Mouse (Mus musculus): ENCODE results near the gene Kng2.
"Not testable (repeated sequence)": the region's sequence is repeated elsewhere in the genome, so short reads cannot be mapped to it uniquely, and the experiment has no call there.

Gene Kng2

DNA sequence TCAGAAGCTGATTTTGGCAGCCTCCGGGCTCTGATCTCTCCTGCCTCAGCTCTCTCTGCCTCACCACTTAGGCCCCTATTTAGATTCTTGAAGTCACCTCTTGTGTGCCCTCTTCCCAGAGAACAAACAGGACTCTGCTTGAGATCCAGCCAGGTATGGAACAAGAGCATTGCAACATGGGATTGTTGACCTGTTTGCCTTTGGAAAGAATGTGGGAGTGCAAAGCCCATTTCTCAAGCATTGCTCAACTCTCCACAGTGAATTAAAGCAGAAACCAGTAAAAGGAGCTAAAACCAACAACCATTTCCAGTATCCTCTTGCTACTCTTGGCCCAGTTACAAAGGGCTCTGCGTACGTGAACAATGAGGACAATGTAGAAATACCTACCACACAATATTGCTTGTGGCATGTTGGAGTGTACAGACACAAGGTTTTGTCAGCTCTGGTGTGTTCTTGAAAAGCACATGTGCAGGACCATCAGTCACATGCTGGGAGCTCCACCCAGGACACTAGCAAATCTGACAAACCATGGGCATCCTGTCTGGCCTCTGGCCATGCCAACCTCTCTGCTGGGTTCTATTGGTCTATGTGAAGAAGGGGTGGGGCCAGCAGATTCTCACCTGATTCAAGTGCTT is at the start of gene Kng2:
Kng2 (minus strand) TSS at position 517 of the 635 bp plus-strand sequence.
- DNase-seq (ENCODE audit: extremely low spot score), result not testable (repeated sequence)

DNA sequence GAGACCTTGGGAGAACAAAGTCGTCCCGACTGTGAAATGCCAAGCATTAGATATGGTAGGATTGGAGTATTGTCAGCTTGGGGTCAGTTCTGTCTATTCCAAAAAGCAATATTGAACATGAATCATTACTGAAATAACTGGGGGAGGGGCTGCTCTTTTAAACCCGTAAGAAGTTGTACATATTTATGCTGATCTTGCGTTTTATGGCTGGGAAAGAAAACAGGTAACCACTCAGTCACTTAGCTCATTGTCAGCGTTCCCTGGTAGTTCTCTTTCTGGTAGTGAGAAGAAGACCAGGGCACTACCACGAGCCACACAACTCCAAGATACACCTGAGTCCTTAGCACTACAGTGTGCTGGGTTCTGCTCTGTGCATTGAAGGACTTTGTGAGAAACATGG is 48.2 kb upstream of the Kng2 start:
- not testable (repeated sequence) for DNase-seq (ENCODE audit: extremely low spot score)

- DNase-seq (ENCODE audit: extremely low spot score), result not testable (repeated sequence)
Observed at GRCm38 (mm10) chr16:23060781-23061325, 31.6 kb upstream of the Kng2 start.

DNA sequence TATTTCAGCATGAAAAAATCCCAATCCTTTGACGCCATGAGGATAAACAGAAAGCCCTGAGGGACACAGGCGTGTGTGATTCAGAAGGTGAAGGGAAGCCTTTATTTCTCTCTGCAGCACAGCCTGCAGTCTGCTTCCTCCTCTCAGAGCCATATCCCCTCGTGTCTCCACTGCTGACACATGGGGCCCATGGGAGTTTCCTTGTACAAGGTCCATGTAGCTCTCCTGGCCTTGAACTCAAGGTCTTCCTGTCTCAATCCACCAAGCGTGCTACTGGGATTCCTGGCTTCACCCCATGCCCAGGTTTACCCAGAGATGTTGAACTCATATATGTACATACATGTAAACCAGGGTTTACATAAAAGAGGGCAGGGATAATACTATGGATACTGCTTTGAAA is 30.3 kb upstream of the Kng2 start:
- DNase-seq (ENCODE audit: extremely low spot score), result not testable (repeated sequence)

DNA sequence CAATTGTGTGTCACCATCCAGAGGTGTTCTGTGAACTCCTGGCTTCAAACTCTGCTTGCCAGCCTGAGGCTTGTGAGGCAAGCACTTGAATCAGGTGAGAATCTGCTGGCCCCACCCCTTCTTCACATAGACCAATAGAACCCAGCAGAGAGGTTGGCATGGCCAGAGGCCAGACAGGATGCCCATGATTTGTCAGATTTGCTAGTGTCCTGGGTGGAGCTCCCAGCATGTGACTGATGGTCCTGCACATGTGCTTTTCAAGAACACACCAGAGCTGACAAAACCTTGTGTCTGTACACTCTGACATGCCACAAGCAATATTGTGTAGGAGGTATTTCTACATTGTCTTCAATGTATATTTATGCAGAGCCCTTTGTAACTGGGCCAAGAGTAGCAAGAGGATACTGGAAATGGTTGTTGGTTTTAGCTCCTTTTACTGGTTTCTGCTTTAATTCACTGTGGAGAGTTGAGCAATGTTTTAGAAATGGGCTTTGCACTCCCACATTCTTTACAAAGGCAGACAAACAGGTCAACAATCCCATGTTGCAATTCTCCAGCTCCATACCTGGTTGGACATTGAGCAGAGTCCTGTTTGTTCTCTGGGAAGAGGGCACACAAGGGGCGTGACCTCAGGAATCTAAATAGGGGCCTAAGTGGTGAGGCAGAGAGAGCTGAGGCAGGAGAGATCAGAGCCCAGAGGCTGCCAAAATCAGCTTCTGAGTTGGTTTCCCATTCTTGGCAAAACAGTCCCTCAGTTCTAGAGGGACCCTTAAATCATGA is 28.6 kb upstream of the Kng2 start, which contains the start of gene Kng1:
Kng1 (plus strand) TSS at position 198 of the 780 bp plus-strand sequence.
- not testable (repeated sequence) for DNase-seq (ENCODE audit: extremely low spot score)

DNA sequence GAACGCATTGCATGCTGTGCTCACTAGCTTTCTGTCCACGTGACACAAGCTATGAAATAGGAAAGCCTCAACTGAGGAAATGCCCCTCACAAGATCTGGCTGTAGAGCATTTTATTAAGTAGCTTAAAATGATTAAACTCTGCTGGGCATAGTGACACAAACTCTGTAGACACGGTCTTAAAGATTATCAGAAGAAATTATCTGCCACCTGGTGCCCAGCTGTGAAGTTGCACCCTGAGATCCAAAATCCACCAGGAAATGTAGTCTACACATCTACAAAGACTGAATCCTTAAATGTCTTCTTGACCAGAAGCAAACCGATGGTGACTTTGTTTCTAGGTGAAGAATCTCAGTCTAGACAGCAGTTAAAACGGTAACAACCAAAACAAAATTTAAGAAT is 17.0 kb upstream of the Kng2 start:
- no peak for DNase-seq (ENCODE audit: extremely low spot score)

DNA sequence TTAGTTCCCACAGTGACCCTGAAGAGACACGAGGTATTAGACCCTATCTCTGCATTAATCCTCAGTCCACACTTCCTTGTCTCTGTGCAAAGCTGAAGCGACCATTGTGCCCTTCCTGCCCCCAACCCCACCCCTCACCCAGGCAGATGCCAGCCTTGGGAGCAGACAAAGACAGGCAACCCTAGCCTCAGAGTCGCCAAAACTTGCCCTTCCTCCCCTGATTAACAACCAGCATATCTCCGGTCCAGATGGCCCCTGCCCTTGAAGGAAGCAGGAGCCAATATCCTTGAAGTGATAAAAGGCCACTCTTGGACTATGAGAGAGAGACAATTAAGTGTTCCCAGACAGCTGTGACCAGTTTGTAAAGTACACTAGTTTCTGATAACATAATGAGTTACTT is 11.6 kb upstream of the Kng2 start:
- peak; percentile 12 for DNase-seq (ENCODE audit: extremely low spot score)

DNA sequence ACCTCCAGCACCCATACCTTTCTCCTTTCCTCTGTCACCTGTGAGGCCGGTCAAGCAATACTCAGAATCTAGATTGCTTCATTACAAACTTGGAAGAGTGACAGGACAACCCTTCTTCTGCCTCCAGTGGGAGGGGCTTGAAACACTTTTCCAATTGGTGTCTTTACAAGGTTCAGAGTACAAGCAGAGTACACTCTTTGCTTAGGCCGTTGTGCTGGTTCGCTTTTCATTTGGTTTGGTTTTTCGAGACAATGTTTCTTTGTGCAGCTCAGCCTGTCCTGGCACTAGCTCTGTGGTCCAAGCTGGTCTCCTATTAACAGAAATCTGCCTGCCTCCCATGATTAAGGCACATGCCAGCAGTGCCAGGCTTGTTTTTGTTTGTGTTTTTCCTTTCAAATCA is 10.0 kb upstream of the Kng2 start:
- no peak for DNase-seq (ENCODE audit: extremely low spot score)

DNA sequence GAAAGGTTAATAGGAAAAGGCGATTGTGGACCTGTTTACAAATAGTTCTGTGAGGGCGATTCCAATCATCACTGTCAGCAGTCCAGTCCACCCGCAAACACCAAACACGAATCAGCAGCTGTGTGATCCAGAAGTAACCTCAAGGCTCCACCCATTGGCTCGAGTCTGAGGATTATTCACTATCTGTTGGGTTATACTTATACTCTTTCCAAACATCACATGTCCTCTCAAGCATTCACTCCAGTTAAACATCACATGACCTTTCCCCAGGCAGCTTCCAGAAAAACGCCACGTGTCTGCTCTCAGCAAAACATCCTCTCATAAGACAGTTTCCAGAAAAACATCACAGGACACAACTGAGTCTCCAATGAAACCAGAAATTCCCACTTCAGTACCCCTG is 8.5 kb upstream of the Kng2 start:
- DNase-seq (ENCODE audit: extremely low spot score), result no peak

GRCm38 (mm10) chr16:23033673-23034072 is 4.4 kb upstream of the Kng2 start:
- DNase-seq (ENCODE audit: extremely low spot score), result no peak

- DNase-seq (ENCODE audit: extremely low spot score), result no peak
Observed at GRCm38 (mm10) chr16:23030673-23031435, 1.6 kb upstream of the Kng2 start.

DNA sequence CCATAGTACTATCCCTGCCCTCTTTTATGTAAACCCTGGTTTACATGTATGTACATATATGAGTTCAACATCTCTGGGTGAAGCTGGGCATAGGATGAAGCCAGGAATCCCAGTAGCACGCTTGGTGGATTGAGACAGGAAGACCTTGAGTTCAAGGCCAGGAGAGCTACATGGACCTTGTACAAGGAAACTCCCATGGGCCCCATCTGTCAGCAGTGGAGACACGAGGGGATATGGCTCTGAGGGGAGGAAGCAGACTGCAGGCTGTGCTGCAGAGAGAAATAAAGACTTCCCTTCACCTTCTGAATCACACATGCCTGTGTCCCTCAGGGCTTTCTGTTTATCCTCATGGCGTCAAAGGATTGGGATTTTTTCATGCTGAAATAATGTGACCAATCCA is 1.9 kb downstream of the Kng2 start:
- not testable (repeated sequence) for DNase-seq (ENCODE audit: extremely low spot score)

- no peak for DNase-seq (ENCODE audit: extremely low spot score)
Observed at GRCm38 (mm10) chr16:23026582-23026981, 2.7 kb downstream of the Kng2 start.

GRCm38 (mm10) chr16:23025111-23025510 is 4.2 kb downstream of the Kng2 start:
- DNase-seq (ENCODE audit: extremely low spot score), result no peak

- not testable (repeated sequence) for DNase-seq (ENCODE audit: extremely low spot score)
Observed at GRCm38 (mm10) chr16:23020571-23020970, 8.7 kb downstream of the Kng2 start.

- not testable (repeated sequence) for DNase-seq (ENCODE audit: extremely low spot score)
Observed at GRCm38 (mm10) chr16:23014645-23015044, 14.6 kb downstream of the Kng2 start.

- not testable (repeated sequence) for DNase-seq (ENCODE audit: extremely low spot score)
Observed at GRCm38 (mm10) chr16:23013786-23014185, 15.5 kb downstream of the Kng2 start.

DNA sequence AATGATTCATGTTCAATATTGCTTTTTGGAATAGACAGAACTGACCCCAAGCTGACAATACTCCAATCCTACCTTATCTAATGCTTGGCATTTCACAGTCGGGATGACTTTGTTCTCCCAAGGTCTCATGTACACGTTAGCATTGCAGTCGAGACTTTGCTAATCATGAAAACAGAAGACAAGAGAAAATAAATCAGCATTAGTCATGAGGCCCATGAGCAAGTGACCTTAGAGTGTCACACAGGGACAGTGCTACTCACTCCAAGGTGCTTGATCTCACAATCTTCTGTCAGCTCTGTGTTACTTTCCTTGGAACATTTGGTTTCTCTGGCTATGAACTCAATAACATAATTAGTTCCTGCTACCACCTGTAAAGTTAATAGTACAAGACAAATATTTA is 32.3 kb downstream of the Kng2 start:
- DNase-seq (ENCODE audit: extremely low spot score), result not testable (repeated sequence)

GRCm38 (mm10) chr16:22967383-22968030 is 61.8 kb downstream of the Kng2 start:
- no peak for DNase-seq (ENCODE audit: extremely low spot score)

GRCm38 (mm10) chr16:22963293-22963692 is 66.0 kb downstream of the Kng2 start:
- DNase-seq (ENCODE audit: extremely low spot score), result no peak

GRCm38 (mm10) chr16:22962256-22962655 is 67.0 kb downstream of the Kng2 start:
- no peak for DNase-seq (ENCODE audit: extremely low spot score)

GRCm38 (mm10) chr16:22961073-22961472 is 68.2 kb downstream of the Kng2 start:
- DNase-seq (ENCODE audit: extremely low spot score), result no peak

All from embryo, embryonic 9.5 days (tissue).